16 mouse cellular contexts compared by ENCODE assay signal in genomic region chr1:58962418-58962817, GRCm38 (mm10). TPM values are rescaled to one million over a fixed set of nuclear protein-coding genes. Genes with fewer than 3 reads are reported as not detected.
A peak's percentile ranks its signal among the peaks of the same experiment; 100 is the strongest.
DNase-seq lines count a peak whose midpoint lies in the region; ATAC-seq and TF ChIP-seq lines count a peak whose summit lies in the region.
"Had no signal": no experiment of that assay in that cellular context is flagged by ENCODE, and none has a peak within 500 bp of the region (broad histone marks: within the 10 kb centered on the region; RNA-seq: fewer than 3 reads in every experiment).

No protein-coding gene starts in this region.

- peaks cover 6% of the 10 kb centered on the region for H3K79me2 ChIP-seq in heart, adult 2 months (replicated peaks; ENCODE audit: control insufficient read depth, insufficient read depth, low read length)

- H3K4me2 ChIP-seq in intestine, embryonic 15.5 days (replicated peaks) = no peak overlapping the region
- H3K4me2 ChIP-seq in intestine, postnatal 0 days (replicated peaks; ENCODE audit: low read depth) = no peak overlapping the region
- H3K4me2 ChIP-seq in liver, embryonic 15.5 days = peak overlapping the region; percentile 63
- H3K4me2 ChIP-seq: forebrain, embryonic 12.5 days had no signal

- no peaks in the 10 kb centered on the region for H3K36me3 ChIP-seq in intestine, embryonic 15.5 days
- no peaks in the 10 kb centered on the region for H3K36me3 ChIP-seq in intestine, postnatal 0 days (ENCODE audit: control insufficient read depth, insufficient read depth)
- peaks cover 28% of the 10 kb centered on the region for H3K36me3 ChIP-seq in liver, embryonic 15.5 days (replicated peaks)
- peaks cover 30% of the 10 kb centered on the region for H3K36me3 ChIP-seq in heart, adult 2 months (ENCODE audit: control insufficient read depth, insufficient read depth, low read length)
- H3K36me3 ChIP-seq: forebrain, embryonic 12.5 days; midbrain, embryonic 10.5 days had no signal

- no peak overlapping the region for H3K27ac ChIP-seq in intestine, embryonic 15.5 days
- H3K27ac ChIP-seq in intestine, postnatal 0 days (ENCODE audit: low read depth, low read length) = no peak overlapping the region
- peak overlapping the region; percentile 98 for H3K27ac ChIP-seq in liver, embryonic 15.5 days (replicated peaks)
- no peak overlapping the region for H3K27ac ChIP-seq in heart, adult 2 months
- H3K27ac ChIP-seq: forebrain, embryonic 12.5 days; midbrain, embryonic 10.5 days had no signal

- ATAC-seq in intestine, embryonic 15.5 days = peak; percentile 68; the same call in 1 of the 2 replicates
- ATAC-seq in intestine, postnatal 0 days = no peak
- ATAC-seq in liver, embryonic 15.5 days (ENCODE audit: insufficient read depth) = peak; percentile 89

- WGBS in intestine, embryonic 15.5 days = 82% methylated on average over 5 of the region's 5 CpGs
- WGBS in intestine, postnatal 0 days = 70% methylated on average over 5 of the region's 5 CpGs
- 10% methylated on average over 5 of the region's 5 CpGs for WGBS in liver, embryonic 15.5 days (ENCODE audit: insufficient replicate concordance)
- 48% methylated on average over 5 of the region's 5 CpGs for WGBS in heart, adult 2 months

- H3K9me3 ChIP-seq in intestine, embryonic 15.5 days = no peaks in the 10 kb centered on the region
- no peaks in the 10 kb centered on the region for H3K9me3 ChIP-seq in intestine, postnatal 0 days (ENCODE audit: control insufficient read depth)
- no peaks in the 10 kb centered on the region for H3K9me3 ChIP-seq in liver, embryonic 15.5 days (replicated peaks)
- H3K9me3 ChIP-seq: forebrain, embryonic 12.5 days; midbrain, embryonic 10.5 days had no signal

- peak; percentile 70 for DNase-seq in c-Kit-negative CD71-positive TER-119-positive erythroid progenitor cells, embryonic 14.5 days (ENCODE audit: low read depth, low spot score)
- peak; percentile 42 to 61 for DNase-seq in cerebellum, postnatal 14 days
- DNase-seq in urinary bladder, postnatal 36 days (ENCODE audit: low spot score in 2 of 2) = no peak
- DNase-seq in heart, adult 2 months = no peak
- DNase-seq in urinary bladder, postnatal 25 days (ENCODE audit: low spot score) = no peak
- DNase-seq: adrenal gland, adult 2 months; gastrocnemius, postnatal 25 days; heart, postnatal 14 days; kidney, adult 11 months; left cerebral cortex, postnatal 4 days; thymus, postnatal 25 days had no signal

- H3K4me3 ChIP-seq in intestine, embryonic 15.5 days (replicated peaks) = no peak overlapping the region
- no peak overlapping the region for H3K4me3 ChIP-seq in intestine, postnatal 0 days (ENCODE audit: low read depth, low read length)
- H3K4me3 ChIP-seq in liver, embryonic 15.5 days (replicated peaks) = peak overlapping the region; percentile 33
- H3K4me3 ChIP-seq in heart, adult 2 months = no peak overlapping the region
- H3K4me3 ChIP-seq: forebrain, embryonic 12.5 days; midbrain, embryonic 10.5 days had no signal

- no peak for TF ChIP-seq CTCF in intestine, postnatal 0 days (IDR thresholded peaks at IDR 0.05; ENCODE audit: low read depth)
- TF ChIP-seq CTCF in heart, adult 2 months (IDR thresholded peaks at IDR 0.05) = no peak

- TF ChIP-seq POLR2A in heart, adult 2 months (IDR thresholded peaks at IDR 0.05; ENCODE audit: insufficient read depth, low read depth, low read length) = no peak

- no peak for TF ChIP-seq EP300 in heart, adult 2 months (IDR thresholded peaks at IDR 0.05; ENCODE audit: insufficient read depth, low read depth, low read length)

- H3K27me3 ChIP-seq in intestine, embryonic 15.5 days (replicated peaks) = no peaks in the 10 kb centered on the region
- H3K27me3 ChIP-seq in intestine, postnatal 0 days (replicated peaks; ENCODE audit: control insufficient read depth, insufficient read depth, low read length) = no peaks in the 10 kb centered on the region
- no peaks in the 10 kb centered on the region for H3K27me3 ChIP-seq in liver, embryonic 15.5 days
- H3K27me3 ChIP-seq in heart, adult 2 months (ENCODE audit: control insufficient read depth, insufficient read depth, low read length) = no peaks in the 10 kb centered on the region
- H3K27me3 ChIP-seq: forebrain, embryonic 12.5 days had no signal

- no peaks in the 10 kb centered on the region for H3K4me1 ChIP-seq in intestine, embryonic 15.5 days (replicated peaks)
- no peaks in the 10 kb centered on the region for H3K4me1 ChIP-seq in intestine, postnatal 0 days (replicated peaks; ENCODE audit: control insufficient read depth, insufficient read depth, low read length)
- peaks cover 96% of the 10 kb centered on the region for H3K4me1 ChIP-seq in liver, embryonic 15.5 days (replicated peaks)
- H3K4me1 ChIP-seq in heart, adult 2 months (ENCODE audit: control insufficient read depth, insufficient read depth, low read length) = peaks cover 26% of the 10 kb centered on the region

- intact Hi-C loops in heart, adult 2 months (cut with DNase I) = no loop called here

- no peak overlapping the region for H3K9ac ChIP-seq in intestine, embryonic 15.5 days
- H3K9ac ChIP-seq in intestine, postnatal 0 days (ENCODE audit: low read depth, low read length) = no peak overlapping the region
- H3K9ac ChIP-seq in liver, embryonic 15.5 days = peak overlapping the region; percentile 61
- H3K9ac ChIP-seq in heart, adult 2 months (ENCODE audit: low read depth, low read length) = no peak overlapping the region
- H3K9ac ChIP-seq: forebrain, embryonic 12.5 days had no signal

RNA-seq across cellular contexts. Expression of gene Trak2, which starts 10.8 kb away (rescaled TPM):
- polyA plus RNA-seq in intestine, embryonic 15.5 days (2015; fragmentation: Nextera tagmentation; extraction: Ambion mirVana) = 11.5 and 12.0 TPM in 2 replicates
- polyA plus RNA-seq in intestine, postnatal 0 days (2015; fragmentation: Nextera tagmentation; extraction: Ambion mirVana) = 5.4 and 5.8 TPM in 2 replicates
- polyA plus RNA-seq in liver, embryonic 15.5 days (2015; fragmentation: Nextera tagmentation; extraction: Ambion mirVana) = 53.1 and 57.4 TPM in 2 replicates
- 100 to 1,000 TPM; 179 to 232 TPM for total RNA-seq in heart, adult 2 months (2021)
- polyA plus RNA-seq in heart, adult 2 months (2012; rRNA removed) = 71.4 and 94.1 TPM in 2 replicates

RNA-seq across cellular contexts. Expression of gene Stradb, which starts 10.9 kb away (rescaled TPM):
- 21.3 and 23.1 TPM in 2 replicates for polyA plus RNA-seq in intestine, embryonic 15.5 days (2015; fragmentation: Nextera tagmentation; extraction: Ambion mirVana)
- polyA plus RNA-seq in intestine, postnatal 0 days (2015; fragmentation: Nextera tagmentation; extraction: Ambion mirVana) = 13.1 and 13.9 TPM in 2 replicates
- 48.9 and 51.7 TPM in 2 replicates for polyA plus RNA-seq in liver, embryonic 15.5 days (2015; fragmentation: Nextera tagmentation; extraction: Ambion mirVana)
- 10 to 100 TPM; 61.3 to 81.4 TPM for total RNA-seq in heart, adult 2 months (2021)
- polyA plus RNA-seq in heart, adult 2 months (2012; rRNA removed) = 28.5 and 47.3 TPM in 2 replicates

Comparison
In these comparisons a context has a peak if more than half of its experiments do, and no peak if none do; other contexts are left out.
1. DNase-seq: peak in c-Kit-negative CD71-positive TER-119-positive erythroid progenitor cells, embryonic 14.5 days (single experiment) and cerebellum, postnatal 14 days (2 of 2); none in urinary bladder, postnatal 36 days (0 of 2), heart, adult 2 months (0 of 2) and urinary bladder, postnatal 25 days (single experiment).